Mouse (Mus musculus): ENCODE data around the gene Ripk4.

Gene Ripk4

DNA sequence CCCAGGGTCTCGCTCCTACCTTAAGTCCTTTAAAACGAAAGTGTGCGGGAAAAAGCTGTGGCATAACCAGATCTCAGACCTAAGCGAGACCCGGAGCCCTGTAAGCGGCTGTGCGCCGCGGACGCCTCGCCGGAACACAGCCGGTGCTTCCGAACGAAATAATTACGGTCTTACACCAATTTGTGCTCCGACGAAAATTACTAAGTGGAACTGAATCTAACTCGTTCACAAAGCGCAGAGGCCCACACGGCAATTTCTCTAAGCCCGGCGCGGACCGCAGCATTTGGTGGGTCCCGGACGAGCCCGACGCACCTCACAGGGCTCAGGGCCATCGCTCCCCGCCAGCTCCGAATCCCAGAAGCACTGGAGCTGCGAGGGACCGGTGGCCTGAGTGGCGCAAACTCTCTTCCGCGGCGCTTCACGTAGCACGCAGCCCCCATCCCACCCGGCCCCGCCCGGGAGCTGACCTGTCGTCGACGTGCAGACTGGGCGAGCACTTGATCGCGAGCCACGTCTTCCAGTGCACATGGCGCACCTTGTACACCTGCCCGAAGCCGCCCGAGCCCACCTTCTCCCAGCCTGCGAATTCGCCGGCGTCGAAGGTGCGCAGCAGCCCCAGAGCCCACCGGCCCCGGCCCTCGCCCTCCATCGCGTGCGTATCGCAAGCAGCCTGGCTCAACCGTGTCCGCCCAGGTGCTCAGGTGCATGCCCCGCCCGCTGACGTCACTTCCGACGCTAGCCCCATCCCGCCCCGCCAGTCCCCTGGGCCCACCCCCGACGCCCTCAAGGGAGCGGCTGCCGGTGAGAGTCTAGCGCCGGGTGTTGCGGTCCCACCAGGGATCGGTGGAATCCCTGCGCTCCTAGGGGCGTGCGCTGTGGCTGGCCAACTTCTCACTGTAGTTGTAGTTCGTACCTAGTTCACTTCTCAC lies at the start of gene Ripk4:
TSS of gene Ripk4 (minus strand) at position 727 of the 929 bp plus-strand sequence.
- DNase-seq (ENCODE audit: low spot score in 2 of 2) = no peak

DNA sequence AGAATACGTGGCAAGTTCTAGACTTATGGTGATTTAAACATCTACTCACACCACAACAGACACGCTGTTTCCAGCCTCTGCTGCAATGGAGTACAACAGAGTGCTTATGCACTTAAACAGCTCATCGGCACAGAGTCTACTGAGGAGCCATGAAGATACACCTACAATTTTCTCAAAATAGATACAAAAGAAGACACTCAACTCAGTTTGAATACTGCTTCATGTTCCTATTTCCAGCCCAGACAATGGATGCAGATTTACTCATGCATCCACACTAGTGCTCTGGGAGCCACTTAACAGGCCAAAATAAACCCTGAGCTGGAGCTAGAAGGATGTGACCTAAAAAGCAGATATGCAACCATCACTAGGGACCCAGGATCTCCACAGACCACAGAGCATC lies 45.3 kb upstream of the Ripk4 start:
- peak; percentile 8 to 57 for DNase-seq (ENCODE audit: low spot score in 2 of 2)

DNA sequence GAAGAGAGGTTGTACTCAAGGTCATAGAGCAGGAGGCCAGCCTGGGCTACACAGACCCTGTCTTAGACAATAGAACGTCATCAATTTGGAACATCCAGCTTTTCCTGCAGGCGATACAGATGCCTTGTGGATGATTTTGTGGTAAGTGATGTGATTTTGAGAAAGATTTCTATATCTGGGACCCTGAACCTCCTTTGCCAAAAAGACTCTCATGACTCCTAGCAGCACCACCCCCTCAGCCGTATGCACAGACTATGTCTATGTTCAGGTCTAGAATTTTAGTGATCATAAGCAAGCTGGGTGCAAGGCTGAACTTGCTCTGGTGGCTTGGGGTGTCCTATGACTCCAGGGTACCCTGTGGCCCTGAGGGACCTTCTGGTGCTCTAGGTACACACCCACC lies 42.1 kb upstream of the Ripk4 start:
- DNase-seq (ENCODE audit: low spot score in 2 of 2) = peak in 1 of 2 experiments; percentile 16

DNA sequence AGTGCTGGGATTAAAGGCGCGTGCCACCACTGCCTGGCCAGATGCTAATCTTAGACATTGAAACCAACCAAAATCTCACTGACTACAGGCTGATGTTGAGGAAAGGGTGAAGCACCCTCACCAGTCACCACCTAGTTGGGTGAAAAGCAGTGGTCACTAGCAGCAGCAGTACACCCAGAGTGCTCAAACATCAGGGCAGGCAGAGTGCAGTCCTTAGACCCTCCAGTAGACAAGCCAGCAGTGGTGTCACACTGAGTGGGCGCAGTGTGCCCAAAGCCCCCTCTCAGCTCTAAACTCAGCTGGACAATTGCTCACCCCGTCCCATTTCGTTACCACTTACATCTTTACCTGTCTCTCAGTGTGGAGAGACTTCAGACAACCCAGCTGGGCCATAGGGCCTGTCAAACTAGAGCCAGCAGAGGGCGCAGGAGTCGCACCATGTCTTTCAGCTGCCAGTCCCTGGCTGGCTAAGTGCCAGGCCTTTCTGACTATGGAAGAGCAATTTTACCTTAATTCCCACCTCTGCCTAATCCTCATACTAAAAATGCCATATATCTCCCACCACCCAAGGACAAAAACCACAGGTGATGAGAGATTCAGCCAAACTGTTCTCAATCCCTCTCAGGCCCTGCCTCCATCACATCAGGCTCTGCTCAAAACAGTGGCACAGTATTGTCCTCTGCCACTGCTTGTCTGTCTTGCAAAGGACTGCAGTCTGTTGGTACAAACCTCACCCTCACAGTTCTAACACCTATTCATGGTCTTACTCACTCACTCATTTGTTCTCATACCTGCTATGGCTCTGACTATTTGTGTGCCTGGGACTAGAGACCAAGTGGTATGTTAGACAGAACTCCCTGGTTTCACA lies 41.3 kb upstream of the Ripk4 start:
- DNase-seq (ENCODE audit: low spot score in 2 of 2) = peak; percentile 73 to 74

DNA sequence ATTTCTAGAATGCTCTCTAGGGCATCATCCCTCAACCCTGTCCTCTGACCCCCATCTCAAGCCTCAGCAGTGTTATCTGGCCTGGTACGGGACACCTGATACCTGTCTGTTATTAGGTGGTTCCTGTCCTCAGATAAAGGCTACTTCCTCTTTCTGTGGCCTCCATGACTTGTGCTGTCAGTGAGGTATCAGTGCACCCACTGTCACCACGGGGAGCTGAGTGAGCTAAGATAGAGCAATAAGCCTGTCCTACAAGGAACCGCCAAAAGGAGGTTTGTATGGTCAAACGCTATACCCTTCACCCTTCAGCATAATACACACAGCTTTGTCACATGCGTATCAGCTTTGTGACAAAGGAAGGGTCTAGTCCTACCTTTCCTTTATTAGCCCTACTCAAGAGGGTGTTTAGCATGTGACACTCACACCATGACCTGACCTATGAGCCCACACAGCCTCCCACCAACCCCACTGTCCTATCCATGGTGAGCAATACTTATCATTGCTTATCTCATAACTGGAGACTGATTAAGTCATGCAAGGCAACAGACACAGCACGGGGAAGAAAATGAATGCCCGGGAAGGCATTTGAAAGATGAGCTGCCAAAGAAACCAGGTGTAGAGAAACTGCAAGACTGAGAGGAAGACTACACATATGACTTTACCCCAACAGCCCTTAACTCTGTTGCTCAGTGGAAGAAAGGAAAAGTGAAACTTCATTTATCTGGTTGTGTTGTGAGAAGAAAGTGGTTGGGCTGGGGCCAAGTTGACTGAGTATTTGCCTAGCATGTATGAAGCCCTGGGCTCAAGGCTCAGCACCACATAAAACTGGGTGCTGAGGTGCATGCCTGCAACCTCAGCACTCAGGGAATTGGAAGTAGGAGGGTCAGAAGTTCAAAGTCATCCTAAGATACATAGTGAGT lies 34.6 kb upstream of the Ripk4 start:
- no peak for DNase-seq (ENCODE audit: low spot score in 2 of 2)

DNA sequence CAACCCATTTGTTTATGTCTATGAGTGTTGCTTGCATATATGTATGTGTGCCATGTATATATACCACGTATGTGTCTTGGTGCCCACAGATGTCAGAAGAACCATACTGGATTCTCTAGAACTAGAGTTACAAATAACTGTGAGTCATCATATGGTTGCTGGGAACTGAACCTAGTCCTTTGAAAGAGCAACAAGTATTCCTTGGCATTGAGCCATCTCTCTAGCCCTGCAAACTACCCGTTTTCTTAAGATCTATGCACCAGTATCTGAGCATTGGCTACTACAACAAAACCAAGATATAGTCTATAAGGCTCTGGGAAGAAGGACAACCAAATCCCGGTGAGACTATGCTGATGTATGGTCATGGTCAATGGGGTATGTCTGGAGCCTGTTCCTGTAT lies 33.6 kb upstream of the Ripk4 start:
- DNase-seq (ENCODE audit: low spot score in 2 of 2) = no peak

DNA sequence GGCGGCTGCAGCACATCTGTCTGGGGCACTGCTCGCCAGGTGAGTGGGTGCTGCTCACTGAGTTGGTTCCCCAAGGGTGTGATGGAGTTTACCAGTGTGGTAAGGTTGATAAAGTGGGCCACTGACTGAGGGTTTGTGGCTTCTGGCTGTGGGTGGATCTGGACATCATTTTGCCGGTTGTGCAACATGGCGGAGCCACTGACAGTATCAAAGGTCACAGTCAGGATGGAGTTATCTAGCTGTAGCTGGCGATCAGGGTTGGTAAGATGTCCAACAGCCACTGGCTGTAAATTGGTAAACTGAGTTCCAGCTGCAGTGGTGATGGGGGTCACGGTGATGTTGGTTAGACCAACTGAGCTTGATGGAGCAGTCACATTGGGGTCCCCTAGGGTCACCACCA lies 30.7 kb upstream of the Ripk4 start:
- no peak for DNase-seq (ENCODE audit: low spot score in 2 of 2)

DNA sequence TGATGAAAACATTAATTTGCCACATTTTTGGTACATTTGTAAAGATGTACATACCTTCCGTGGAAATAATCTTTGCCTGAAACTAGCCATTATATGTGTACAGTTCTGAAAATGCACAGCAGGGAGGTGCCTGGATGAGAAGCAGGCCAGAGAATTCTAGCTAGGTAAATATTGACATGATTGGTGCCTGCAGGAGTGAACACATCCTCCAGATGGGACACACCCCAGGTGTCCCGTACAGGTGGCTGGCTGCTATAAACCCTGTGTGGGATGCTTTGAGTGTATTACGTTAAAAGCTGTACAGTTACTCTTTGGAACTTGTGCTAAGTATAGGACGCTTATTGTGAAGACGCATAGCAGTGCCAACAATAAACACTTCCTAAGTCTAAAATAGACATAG lies 19.5 kb upstream of the Ripk4 start:
- DNase-seq (ENCODE audit: low spot score in 2 of 2) = no peak

DNA sequence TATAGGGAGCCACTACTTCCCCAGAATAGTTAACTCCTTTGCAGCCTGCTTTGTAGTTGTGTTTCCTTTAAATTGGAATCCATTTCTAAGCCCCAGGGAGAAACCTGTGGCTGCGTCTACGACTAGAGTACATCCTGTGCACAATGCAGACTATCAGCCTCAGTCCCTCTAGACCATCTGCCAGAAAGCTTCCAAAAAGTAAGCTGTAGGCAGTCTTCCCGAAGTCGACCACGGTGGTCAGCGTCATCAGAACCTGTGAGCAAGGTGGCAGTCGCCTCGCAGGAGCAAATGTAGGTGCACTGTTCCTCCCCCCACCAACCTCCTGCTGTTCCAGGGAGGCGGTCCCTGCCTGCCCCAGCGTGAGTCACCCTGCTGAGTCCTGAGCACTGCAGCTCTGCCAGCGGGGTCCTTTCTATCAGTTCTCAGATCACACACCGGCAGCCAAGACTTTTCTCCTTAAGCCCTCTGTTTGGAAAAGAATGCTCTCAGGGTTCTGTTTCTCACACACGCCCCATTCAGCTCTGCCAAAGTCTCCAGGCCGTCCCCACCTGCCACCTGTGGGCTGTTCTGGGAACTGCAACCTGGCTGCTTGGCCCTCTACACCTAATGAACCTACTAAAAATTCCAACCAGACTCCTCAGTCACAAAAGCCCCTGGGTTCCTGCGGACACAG lies 14.9 kb upstream of the Ripk4 start:
- peak; percentile 53 to 63 for DNase-seq (ENCODE audit: low spot score in 2 of 2)

DNA sequence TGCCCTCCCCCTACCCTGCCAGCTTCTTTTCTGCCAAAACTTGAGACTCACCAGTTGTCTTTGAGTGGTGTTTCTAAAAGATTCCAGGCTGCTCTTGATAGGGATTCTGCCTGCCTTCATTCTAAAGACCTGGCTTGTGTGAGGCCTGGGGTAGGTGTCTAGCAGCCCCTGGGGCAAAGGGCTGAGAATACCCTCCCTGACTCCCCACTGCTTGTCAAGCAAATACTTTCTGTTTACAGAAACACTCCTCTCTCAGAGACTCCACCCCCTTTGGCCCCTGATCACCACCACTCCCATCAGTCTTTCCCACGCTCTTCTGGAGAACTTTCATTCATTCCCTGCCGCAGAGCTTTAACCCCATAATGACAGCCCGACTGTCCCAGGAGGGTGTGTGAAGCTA lies 2.9 kb upstream of the Ripk4 start:
- no peak for DNase-seq (ENCODE audit: low spot score in 2 of 2)

DNA sequence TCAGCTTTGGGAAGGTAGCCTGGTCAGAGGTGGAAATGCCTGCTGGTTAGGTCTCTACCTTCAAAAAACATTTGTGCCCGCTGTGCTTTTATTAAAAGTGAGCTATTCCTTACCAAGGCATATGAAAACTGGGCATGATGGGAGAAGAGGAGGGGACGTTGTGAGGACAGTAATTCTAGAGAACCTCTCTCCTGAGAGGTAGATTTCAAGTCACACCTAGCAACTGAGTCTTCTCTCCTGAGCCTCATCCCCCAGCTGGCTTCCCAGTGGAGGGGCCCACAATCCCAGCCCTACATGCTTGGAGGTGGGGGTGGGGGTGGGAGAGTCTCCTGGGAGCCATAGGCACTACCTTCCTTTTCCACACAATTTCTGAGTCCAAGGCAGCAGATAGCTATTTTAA lies 1.0 kb upstream of the Ripk4 start:
- no peak for DNase-seq (ENCODE audit: low spot score in 2 of 2)

DNA sequence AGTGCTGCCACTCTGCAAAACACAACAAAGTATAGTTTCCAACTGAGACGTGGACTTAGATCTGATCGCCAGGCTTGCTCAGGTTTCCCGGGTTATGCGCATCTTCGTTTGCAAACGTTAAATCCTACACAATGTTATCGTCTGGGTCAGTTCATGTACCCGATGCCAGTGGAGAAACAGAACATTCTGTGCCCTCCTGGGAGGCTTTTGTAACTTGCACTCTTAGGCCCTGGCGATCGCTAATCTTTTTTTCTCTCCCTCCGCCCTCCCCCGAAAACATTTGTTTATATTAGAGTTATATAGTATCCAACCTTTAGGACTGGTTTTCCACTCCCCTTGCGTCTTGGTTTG lies 378 bp upstream of the Ripk4 start:
- DNase-seq (ENCODE audit: low spot score in 2 of 2) = no peak

DNA sequence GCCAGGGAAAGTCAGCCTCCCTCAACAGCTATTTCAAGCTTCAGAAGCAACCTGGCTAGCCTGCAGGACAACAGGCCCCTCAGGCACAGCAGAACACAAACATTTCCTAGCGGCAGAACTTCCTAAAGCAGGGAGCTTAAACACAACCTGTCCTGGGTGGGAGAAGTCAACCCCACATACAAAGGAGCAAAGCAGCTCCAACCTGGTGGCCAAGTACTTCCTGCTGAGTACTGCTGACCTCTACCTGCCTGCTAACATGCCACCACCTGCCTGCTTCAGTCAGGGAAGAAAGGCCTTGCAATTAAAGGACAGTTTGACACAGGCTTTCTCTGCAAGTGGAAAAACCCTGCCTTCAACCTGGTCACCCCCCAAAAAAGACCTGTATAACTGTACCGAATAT lies 1.8 kb downstream of the Ripk4 start:
- no peak for DNase-seq (ENCODE audit: low spot score in 2 of 2)

DNA sequence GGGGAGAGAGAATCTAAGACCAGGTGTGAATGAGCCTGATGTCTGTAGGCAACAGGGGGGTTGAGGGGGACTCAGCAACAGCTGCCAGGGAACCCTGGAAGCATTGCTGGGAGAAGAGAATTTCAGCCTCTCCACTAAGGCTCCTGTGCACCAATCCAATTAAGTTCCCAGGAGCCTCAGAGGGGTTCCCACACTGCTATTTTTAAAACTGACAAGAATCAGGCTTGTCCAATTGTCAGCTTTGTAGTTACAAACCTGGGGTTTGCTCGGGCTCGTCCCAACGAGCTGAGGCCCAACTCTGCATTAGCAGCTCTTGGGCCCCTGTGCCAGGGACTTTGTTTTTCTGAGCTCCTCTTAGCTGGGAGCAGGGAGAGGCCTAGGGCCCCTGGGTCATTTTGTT lies 3.9 kb downstream of the Ripk4 start:
- no peak for DNase-seq (ENCODE audit: low spot score in 2 of 2)

DNA sequence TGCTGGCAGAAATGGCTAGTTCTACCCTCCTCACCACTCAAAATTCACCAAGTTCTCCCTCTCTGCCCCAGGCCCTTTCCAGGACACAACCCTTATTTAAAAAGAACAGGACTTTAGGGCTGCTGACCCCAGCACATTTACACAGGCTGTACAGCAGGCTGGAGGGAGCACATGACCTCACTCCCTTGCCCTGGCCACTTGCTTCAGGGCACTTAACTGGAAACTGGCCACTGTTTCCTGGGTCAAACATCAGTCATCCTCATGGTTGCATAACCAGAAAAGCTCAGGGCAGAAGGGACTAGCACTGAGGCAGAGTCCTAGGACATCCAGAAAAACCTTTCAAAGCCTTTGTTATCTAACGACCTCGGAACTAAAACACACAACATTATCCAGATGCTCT lies 5.3 kb downstream of the Ripk4 start:
- DNase-seq (ENCODE audit: low spot score in 2 of 2) = no peak

DNA sequence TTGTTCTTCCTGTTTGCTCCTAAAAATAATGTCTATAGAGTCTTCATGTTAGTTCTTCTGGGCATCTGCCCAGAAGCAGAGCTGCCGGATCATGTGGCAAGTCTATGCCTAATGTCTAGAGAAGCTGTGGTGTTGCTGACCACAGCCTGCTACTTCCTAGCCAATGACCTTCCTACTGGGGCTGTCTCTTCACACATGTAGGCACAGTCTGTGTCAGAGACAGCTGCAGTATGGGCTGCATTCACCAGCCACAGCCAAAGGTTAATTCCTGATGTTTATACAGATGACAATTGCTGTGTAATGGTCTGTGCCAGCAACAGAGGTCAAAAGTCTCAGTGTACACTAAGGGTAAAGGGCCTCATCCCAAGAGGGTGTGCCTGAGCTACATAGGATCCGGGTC lies 7.1 kb downstream of the Ripk4 start:
- DNase-seq (ENCODE audit: low spot score in 2 of 2) = no peak

DNA sequence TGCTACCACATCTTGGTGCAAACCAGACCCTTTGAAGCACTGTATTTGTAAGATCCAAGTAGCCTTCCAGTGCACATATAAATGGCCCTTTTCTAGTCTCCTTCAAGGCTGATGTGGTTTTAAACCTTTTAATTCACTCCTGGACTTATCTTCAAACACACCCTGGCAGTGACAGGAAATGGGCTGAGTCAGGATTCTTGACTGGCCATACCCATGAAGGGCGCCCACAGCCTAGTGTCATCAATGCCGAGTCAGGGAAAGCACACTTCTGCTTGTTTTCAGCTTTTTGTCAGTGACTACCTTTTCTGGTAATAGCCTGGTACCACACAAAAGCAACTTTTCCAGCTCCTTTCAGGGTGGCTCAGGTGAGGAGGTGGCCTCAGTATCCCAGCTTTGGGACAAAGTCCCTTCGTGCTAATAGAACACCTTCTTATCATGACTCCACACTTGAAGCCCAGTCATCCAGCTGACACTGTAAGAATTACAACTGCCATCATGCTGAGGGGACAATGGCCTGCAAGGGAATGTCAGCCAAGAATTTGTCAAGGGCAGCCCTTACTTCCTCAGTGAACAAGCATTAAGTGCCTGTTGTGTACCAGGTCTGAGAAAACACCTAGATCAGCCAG lies 11.2 kb downstream of the Ripk4 start:
- no peak for DNase-seq (ENCODE audit: low spot score in 2 of 2)

DNA sequence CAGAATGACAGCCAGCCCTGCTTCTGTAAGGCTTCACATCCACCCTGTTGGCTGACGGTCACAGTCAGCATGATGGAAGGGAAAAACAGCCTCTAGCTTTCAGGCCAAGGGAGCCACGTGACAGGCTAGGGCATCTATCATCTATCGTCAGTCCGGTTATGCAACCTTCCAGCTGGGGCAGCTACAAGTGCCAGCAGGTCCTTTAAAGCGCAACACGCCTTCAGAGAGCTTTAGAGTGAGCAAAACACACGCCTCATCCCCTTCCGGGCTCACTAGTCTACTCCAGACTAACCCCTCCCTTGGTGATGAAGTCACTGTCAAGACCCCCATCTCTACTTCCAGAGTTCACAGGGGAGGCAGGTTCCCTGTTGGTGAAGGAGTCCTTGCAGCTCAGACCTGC lies 11.7 kb downstream of the Ripk4 start:
- DNase-seq (ENCODE audit: low spot score in 2 of 2) = no peak

DNA sequence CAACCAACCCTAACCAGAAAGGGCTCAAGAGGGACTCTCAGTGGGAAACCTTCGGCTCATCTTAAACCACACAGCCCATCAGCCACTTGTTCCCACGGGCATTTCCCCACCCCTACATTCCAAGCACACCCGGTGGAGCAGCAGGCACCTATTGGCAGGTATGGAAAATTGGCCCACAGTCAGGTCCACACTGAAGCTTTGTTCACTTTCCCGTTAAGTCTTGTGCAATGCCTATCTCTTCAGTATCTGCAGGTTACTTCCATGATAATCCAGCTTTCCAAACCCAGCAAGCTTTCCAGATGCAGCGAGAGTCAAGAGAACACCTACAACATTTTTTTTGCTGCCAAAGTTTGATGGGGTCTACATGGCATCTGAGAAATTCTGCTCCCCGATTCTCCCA lies 15.2 kb downstream of the Ripk4 start:
- no peak for DNase-seq (ENCODE audit: low spot score in 2 of 2)

DNA sequence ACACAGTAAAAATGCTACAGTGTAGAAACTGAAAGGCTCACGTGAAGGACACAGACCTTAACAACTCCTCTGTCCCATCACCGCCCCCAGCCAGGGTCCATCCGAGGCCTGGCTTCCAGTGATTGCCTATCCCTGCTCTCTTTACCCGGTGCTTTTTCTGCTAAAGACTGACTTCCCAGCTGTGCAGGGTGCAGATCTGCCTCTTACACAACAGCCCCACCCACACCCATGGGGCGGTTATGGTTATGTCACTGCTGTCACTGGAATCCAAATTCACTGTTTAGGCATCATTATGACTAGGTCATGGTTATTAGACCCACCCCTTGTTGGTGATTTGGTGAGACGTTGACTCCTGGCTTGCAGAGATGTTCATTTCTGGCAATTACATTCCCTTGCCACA lies 25.6 kb downstream of the Ripk4 start:
- no peak for DNase-seq (ENCODE audit: low spot score in 2 of 2)

DNA sequence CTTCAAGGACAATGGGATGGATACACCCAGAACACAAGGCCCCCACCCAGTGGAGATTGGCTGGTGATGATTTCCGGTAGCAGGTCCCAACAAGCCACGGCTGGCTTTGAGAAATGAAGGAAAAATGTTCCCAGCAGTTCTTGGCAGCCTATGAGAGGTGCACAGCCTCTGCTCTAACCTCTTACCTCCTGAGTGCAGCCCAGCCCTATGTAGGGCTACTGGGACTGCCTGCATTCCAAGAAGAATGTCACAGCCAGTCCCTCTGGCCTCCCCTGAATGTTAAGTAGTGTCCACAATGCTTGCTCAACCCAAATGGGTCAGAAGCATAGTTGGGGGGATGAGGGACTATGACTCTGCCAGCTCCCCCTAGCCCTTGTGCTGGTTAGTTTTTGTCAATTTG lies 27.0 kb downstream of the Ripk4 start:
- peak in 1 of 2 experiments; percentile 4 for DNase-seq (ENCODE audit: low spot score in 2 of 2)

Data from right cerebral cortex, postnatal 36 days (tissue).